8 mouse cellular contexts compared by ENCODE assay signal in genomic region chr1:23922530-23922884, GRCm38 (mm10). TPM values are rescaled to one million over a fixed set of nuclear protein-coding genes. Genes with fewer than 3 reads are reported as not detected.
DNase-seq lines count a peak whose midpoint lies in the region; ATAC-seq and TF ChIP-seq lines count a peak whose summit lies in the region.

No protein-coding gene starts in this region.

- H3K4me1 ChIP-seq in lung, embryonic 14.5 days (ENCODE audit: insufficient read depth) = no peaks in the 10 kb centered on the region
- peaks cover 6% of the 10 kb centered on the region for H3K4me1 ChIP-seq in intestine, postnatal 0 days (replicated peaks; ENCODE audit: control insufficient read depth, insufficient read depth, low read length)
- H3K4me1 ChIP-seq in neural tube, embryonic 14.5 days (ENCODE audit: control insufficient read depth, insufficient read depth, low read length) = peaks cover 18% of the 10 kb centered on the region

- WGBS in lung, embryonic 14.5 days = 29% methylated on average over 9 of the region's 9 CpGs
- WGBS in intestine, postnatal 0 days = 30% methylated on average over 9 of the region's 9 CpGs
- WGBS in neural tube, embryonic 14.5 days = 29% methylated on average over 9 of the region's 9 CpGs

- no peaks in the 10 kb centered on the region for H3K27me3 ChIP-seq in lung, embryonic 14.5 days (ENCODE audit: insufficient read depth, low read length)
- no peaks in the 10 kb centered on the region for H3K27me3 ChIP-seq in intestine, postnatal 0 days (replicated peaks; ENCODE audit: control insufficient read depth, insufficient read depth, low read length)
- no peaks in the 10 kb centered on the region for H3K27me3 ChIP-seq in neural tube, embryonic 14.5 days (ENCODE audit: control insufficient read depth, insufficient read depth, low read length)

- TF ChIP-seq CTCF in lung, embryonic 14.5 days (IDR thresholded peaks at IDR 0.05; ENCODE audit: low read depth) = no peak
- no peak for TF ChIP-seq CTCF in intestine, postnatal 0 days (IDR thresholded peaks at IDR 0.05; ENCODE audit: low read depth)

- H3K9me3 ChIP-seq in lung, embryonic 14.5 days (ENCODE audit: low read depth, low read length) = no peaks in the 10 kb centered on the region
- H3K9me3 ChIP-seq in intestine, postnatal 0 days (ENCODE audit: control insufficient read depth) = peaks cover 12% of the 10 kb centered on the region
- H3K9me3 ChIP-seq in neural tube, embryonic 14.5 days (ENCODE audit: control insufficient read depth, low read length) = no peaks in the 10 kb centered on the region

- ATAC-seq in lung, embryonic 14.5 days (ENCODE audit: insufficient read depth) = no peak
- 0 out of 2 replicates have a peak, but pooled peaks have one; percentile 7 for ATAC-seq in erythroblast, adult 5-6 weeks (replicated peaks; ENCODE audit: low FRiP score, poor library complexity, severe bottlenecking)
- no peak for ATAC-seq in intestine, postnatal 0 days
- ATAC-seq in neural tube, embryonic 14.5 days (ENCODE audit: low read depth) = peak; percentile 28; the same call in 1 of the 2 replicates

- DNase-seq in lung, embryonic 14.5 days = no peak
- DNase-seq in lung, adult 18-20 months = no peak
- no peak for DNase-seq in right cerebral cortex, postnatal 4 days
- no peak for DNase-seq in retina, postnatal 1 day
- no peak for DNase-seq in cerebellum, postnatal 36 days

- H3K4me2 ChIP-seq in lung, embryonic 14.5 days = peak overlapping the region; percentile 71
- peak overlapping the region; percentile 84 for H3K4me2 ChIP-seq in intestine, postnatal 0 days (replicated peaks; ENCODE audit: low read depth)
- peak overlapping the region; percentile 63 for H3K4me2 ChIP-seq in neural tube, embryonic 14.5 days (ENCODE audit: low read depth, low read length)

- peak overlapping the region; percentile 93 for H3K4me3 ChIP-seq in lung, embryonic 14.5 days (ENCODE audit: low read depth, low read length)
- H3K4me3 ChIP-seq in intestine, postnatal 0 days (ENCODE audit: low read depth, low read length) = peak overlapping the region; percentile 100
- peak overlapping the region; percentile 98 for H3K4me3 ChIP-seq in neural tube, embryonic 14.5 days (ENCODE audit: low read depth, low read length)

- peak overlapping the region; percentile 89 for H3K9ac ChIP-seq in lung, embryonic 14.5 days
- peak overlapping the region; percentile 96; the same call in 1 of the 2 replicates for H3K9ac ChIP-seq in intestine, postnatal 0 days (ENCODE audit: low read depth, low read length)
- H3K9ac ChIP-seq in neural tube, embryonic 14.5 days (replicated peaks; ENCODE audit: low read depth, low read length) = peak overlapping the region; percentile 89

- H3K36me3 ChIP-seq in lung, embryonic 14.5 days (ENCODE audit: insufficient read depth) = no peaks in the 10 kb centered on the region
- no peaks in the 10 kb centered on the region for H3K36me3 ChIP-seq in intestine, postnatal 0 days (ENCODE audit: control insufficient read depth, insufficient read depth)
- H3K36me3 ChIP-seq in neural tube, embryonic 14.5 days (ENCODE audit: control insufficient read depth, insufficient read depth, low read length) = no peaks in the 10 kb centered on the region

- H3K27ac ChIP-seq in lung, embryonic 14.5 days (ENCODE audit: low read depth) = peak overlapping the region; percentile 96; the same call in 1 of the 2 replicates
- no peak overlapping the region for H3K27ac ChIP-seq in intestine, postnatal 0 days (ENCODE audit: low read depth, low read length)
- H3K27ac ChIP-seq in neural tube, embryonic 14.5 days (ENCODE audit: low read depth, low read length) = peak overlapping the region; percentile 95

RNA-seq across cellular contexts. Expression of gene Smap1, which starts 0.4 kb away (rescaled TPM):
- polyA plus RNA-seq in lung, embryonic 14.5 days (2014; fragmentation: Nextera tagmentation; extraction: Ambion mirVana) = 47.4 and 50.2 TPM in 2 replicates
- total RNA-seq in erythroblast, adult 5-6 weeks (2015; ENCODE audit: low replicate concordance) = 261 and 395 TPM in 2 replicates
- 226 and 278 TPM in 2 replicates for total RNA-seq in erythroblast, adult 5-6 weeks (2017; ENCODE audit: low replicate concordance)
- 54.7 and 62.6 TPM in 2 replicates for polyA plus RNA-seq in intestine, postnatal 0 days (2015; fragmentation: Nextera tagmentation; extraction: Ambion mirVana)
- polyA plus RNA-seq in neural tube, embryonic 14.5 days (2014; fragmentation: Nextera tagmentation; extraction: Ambion mirVana) = 93.6 and 102 TPM in 2 replicates

Comparison
In these comparisons a context has a peak if more than half of its experiments do, and no peak if none do; other contexts are left out.
1. ATAC-seq: peak in erythroblast, adult 5-6 weeks (single experiment) and neural tube, embryonic 14.5 days (single experiment); none in lung, embryonic 14.5 days (single experiment) and intestine, postnatal 0 days (single experiment).
2. Peak in every context shown above with its lines, with median percentiles within 50 percentile points of each other: H3K4me2 ChIP-seq, H3K4me3 ChIP-seq and H3K9ac ChIP-seq.